Mouse (Mus musculus): ENCODE data around the gene Ccdc69. TPM values are rescaled to one million over a fixed set of nuclear protein-coding genes. Genes with fewer than 3 reads are reported as not detected.
A peak's percentile ranks its signal among the peaks of the same experiment; 100 is the strongest.

The Ccdc69 gene
- polyA plus RNA-seq, 1 experiment from 2014 or later, result 1.9 TPM

DNA sequence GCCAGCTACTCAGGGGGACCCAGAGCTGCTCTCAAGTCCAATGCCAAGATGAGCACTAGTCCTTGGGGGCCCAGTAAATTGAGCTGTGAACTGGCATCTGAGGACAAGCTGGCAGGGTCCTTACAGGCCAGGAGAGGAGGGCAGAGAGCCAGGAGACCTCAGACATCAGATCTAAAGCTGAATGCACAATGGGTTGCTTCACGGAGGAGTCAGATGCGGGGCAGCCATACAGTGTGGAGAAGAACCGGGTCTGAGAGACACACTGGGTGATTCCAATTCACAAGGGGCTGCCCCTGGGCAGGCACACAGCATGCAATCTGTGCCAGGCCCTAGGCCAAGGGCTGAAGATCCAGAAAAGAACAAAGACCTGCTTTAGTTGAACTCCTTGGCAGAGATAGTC, 62.7 kb downstream of the Ccdc69 start:
- no peak overlapping the region for H3K9ac ChIP-seq
- no peak overlapping the region for H3K4me2 ChIP-seq
- H3K4me1 ChIP-seq (ENCODE audit: insufficient read depth), result no peaks in the 10 kb centered on the region
- H3K4me3 ChIP-seq (ENCODE audit: low read depth, low read length), result no peak overlapping the region
- ATAC-seq (ENCODE audit: insufficient read depth) (no peak), DNase-seq (no peak)
- no peaks in the 10 kb centered on the region for H3K9me3 ChIP-seq (ENCODE audit: low read depth, low read length)
- peaks cover 82% of the 10 kb centered on the region for H3K36me3 ChIP-seq (ENCODE audit: insufficient read depth)
- no peaks in the 10 kb centered on the region for H3K27me3 ChIP-seq (ENCODE audit: insufficient read depth, low read length)
- TF ChIP-seq CTCF (IDR thresholded peaks at IDR 0.05; ENCODE audit: low read depth), result no peak
- H3K27ac ChIP-seq (ENCODE audit: low read depth), result 0 out of 2 replicates have a peak overlapping the region, but pooled peaks have one; percentile 26
- WGBS, result 79% methylated on average over 3 of the region's 3 CpGs

GRCm38 (mm10) chr11:55013802-55014201, 64.1 kb downstream of the Ccdc69 start:
- no peaks in the 10 kb centered on the region for H3K27me3 ChIP-seq (ENCODE audit: insufficient read depth, low read length)
- H3K36me3 ChIP-seq (ENCODE audit: insufficient read depth), result peaks cover 82% of the 10 kb centered on the region
- WGBS, result 74% methylated on average over 6 of the region's 6 CpGs
- no peak for DNase-seq
- H3K9me3 ChIP-seq (ENCODE audit: low read depth, low read length), result no peaks in the 10 kb centered on the region
- H3K4me3 ChIP-seq (ENCODE audit: low read depth, low read length), result no peak overlapping the region
- H3K4me2 ChIP-seq, result no peak overlapping the region
- no peak for ATAC-seq (ENCODE audit: insufficient read depth)
- no peak for TF ChIP-seq CTCF (IDR thresholded peaks at IDR 0.05; ENCODE audit: low read depth)
- H3K27ac ChIP-seq (ENCODE audit: low read depth), result no peak overlapping the region
- H3K4me1 ChIP-seq (ENCODE audit: insufficient read depth), result no peaks in the 10 kb centered on the region
- H3K9ac ChIP-seq, result no peak overlapping the region

DNA sequence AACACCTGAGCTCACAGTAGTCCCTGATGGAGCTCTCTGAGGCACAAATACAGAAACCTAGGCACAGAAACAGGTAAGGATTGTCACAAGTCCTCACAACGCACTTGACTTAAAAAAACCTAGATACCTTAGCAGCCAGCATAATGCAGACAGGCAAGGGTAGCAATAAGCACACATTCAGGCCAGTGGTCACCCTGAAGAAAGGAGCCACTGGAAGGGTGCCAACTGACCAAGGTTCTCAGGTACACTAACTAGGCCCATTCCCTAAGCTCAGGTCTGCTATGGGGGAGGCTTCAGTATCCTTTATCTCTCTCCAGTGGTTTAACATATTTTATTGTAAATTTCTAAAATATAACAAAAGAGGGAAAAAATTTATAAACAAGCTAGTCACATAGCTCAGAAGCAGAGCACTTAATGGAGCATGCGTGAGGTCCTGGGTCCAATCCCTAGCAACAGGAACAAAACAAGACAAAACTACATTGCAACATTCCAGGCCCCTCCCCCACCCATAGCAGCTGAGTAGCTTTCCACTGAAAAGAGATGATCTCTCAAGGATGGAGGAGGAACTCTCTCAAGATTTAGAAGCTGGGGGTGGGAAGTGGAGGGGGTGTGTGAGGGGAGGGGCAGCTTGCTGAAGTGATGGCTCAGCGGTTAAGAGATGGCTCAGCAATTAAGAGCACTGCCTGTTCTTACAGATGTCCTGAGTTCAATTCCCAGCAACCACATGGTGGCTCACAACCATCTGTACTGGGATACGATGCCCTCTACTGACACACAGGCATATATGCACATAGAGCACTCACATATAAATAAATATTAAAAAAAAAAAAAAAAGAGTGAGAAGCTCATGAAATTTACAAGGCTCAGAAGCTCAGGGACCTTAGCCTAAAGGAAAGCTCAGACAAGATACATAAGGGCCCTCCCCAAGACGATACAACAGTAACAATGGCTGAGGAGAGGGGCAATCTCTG, 65.1 kb downstream of the Ccdc69 start:
- H3K4me2 ChIP-seq, result no peak overlapping the region
- H3K9ac ChIP-seq, result no peak overlapping the region
- 76% methylated on average over 5 of the region's 5 CpGs for WGBS
- ATAC-seq (ENCODE audit: insufficient read depth) (no peak), DNase-seq (peak; percentile 56)
- H3K27me3 ChIP-seq (ENCODE audit: insufficient read depth, low read length), result no peaks in the 10 kb centered on the region
- H3K36me3 ChIP-seq (ENCODE audit: insufficient read depth), result peaks cover 82% of the 10 kb centered on the region
- no peaks in the 10 kb centered on the region for H3K4me1 ChIP-seq (ENCODE audit: insufficient read depth)
- no peaks in the 10 kb centered on the region for H3K9me3 ChIP-seq (ENCODE audit: low read depth, low read length)
- no peak overlapping the region for H3K4me3 ChIP-seq (ENCODE audit: low read depth, low read length)
- no peak overlapping the region for H3K27ac ChIP-seq (ENCODE audit: low read depth)
- peak; percentile 42 for TF ChIP-seq CTCF (IDR thresholded peaks at IDR 0.05; ENCODE audit: low read depth)

DNA sequence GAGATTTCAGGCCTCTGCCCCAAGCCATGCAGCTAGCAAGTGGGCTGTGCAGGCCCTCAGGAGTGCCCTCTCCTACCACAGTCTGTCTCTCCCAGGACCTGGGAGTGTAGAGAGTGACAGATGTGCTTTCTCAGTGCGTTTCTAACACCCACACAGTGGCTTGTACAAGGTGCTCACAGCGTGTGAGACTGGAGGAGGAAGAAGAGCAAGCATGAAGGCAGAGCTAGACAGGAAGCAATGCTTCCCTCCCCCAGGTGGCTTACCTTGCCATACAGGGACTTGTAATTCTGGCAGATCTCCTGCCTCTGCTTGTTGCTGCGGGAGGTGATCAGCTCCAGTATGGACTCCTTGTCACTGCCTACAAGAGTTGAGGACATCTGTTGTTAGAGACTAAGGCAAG, 66.5 kb downstream of the Ccdc69 start:
- peaks cover 96% of the 10 kb centered on the region for H3K36me3 ChIP-seq (ENCODE audit: insufficient read depth)
- H3K9me3 ChIP-seq (ENCODE audit: low read depth, low read length), result no peaks in the 10 kb centered on the region
- WGBS, result 77% methylated on average over 3 of the region's 3 CpGs
- no peak overlapping the region for H3K9ac ChIP-seq
- no peak overlapping the region for H3K4me3 ChIP-seq (ENCODE audit: low read depth, low read length)
- no peak overlapping the region for H3K4me2 ChIP-seq
- DNase-seq, result no peak
- ATAC-seq (ENCODE audit: insufficient read depth), result no peak
- no peaks in the 10 kb centered on the region for H3K27me3 ChIP-seq (ENCODE audit: insufficient read depth, low read length)
- H3K27ac ChIP-seq (ENCODE audit: low read depth), result no peak overlapping the region
- no peaks in the 10 kb centered on the region for H3K4me1 ChIP-seq (ENCODE audit: insufficient read depth)
- TF ChIP-seq CTCF (IDR thresholded peaks at IDR 0.05; ENCODE audit: low read depth), result no peak

DNA sequence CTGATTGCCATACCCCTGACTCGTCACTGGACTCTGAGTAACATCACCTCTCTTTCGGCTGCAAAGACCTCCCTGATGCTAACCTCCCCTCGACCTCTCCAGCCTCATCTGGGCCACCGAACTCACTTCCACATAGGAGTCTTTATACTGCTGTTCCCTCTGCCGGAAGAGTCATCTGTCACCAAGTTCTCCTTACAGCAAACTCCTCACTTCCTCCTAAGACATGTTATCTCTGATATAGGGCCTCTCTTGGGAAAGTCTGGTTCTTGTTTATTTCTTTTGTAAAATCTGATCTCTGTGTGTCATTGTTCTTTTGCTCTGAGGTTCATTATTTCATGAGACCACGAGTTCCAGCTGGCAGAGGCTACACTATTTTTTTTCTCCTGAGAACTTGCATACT, 69.7 kb downstream of the Ccdc69 start:
- no peaks in the 10 kb centered on the region for H3K4me1 ChIP-seq (ENCODE audit: insufficient read depth)
- DNase-seq (no peak), ATAC-seq (ENCODE audit: insufficient read depth) (no peak)
- H3K27ac ChIP-seq (ENCODE audit: low read depth), result no peak overlapping the region
- peaks cover 100% of the 10 kb centered on the region for H3K36me3 ChIP-seq (ENCODE audit: insufficient read depth)
- no peak overlapping the region for H3K4me2 ChIP-seq
- H3K4me3 ChIP-seq (ENCODE audit: low read depth, low read length), result no peak overlapping the region
- TF ChIP-seq CTCF (IDR thresholded peaks at IDR 0.05; ENCODE audit: low read depth), result no peak
- WGBS, result 52% methylated on average over 6 of the region's 6 CpGs
- H3K27me3 ChIP-seq (ENCODE audit: insufficient read depth, low read length), result no peaks in the 10 kb centered on the region
- H3K9me3 ChIP-seq (ENCODE audit: low read depth, low read length), result no peaks in the 10 kb centered on the region
- no peak overlapping the region for H3K9ac ChIP-seq

- Histone ChIP-seq H3K4me3 (ENCODE audit: low read depth, low read length) (no peak overlapping the region), H3K9ac (no peak overlapping the region), H3K27me3 (ENCODE audit: insufficient read depth, low read length) (no peaks in the 10 kb centered on the region), H3K27ac (ENCODE audit: low read depth) (no peak overlapping the region), H3K9me3 (ENCODE audit: low read depth, low read length) (no peaks in the 10 kb centered on the region; the same call in 1 of the 2 replicates), H3K4me1 (ENCODE audit: insufficient read depth) (no peaks in the 10 kb centered on the region), H3K36me3 (ENCODE audit: insufficient read depth) (peaks cover 97% of the 10 kb centered on the region), H3K4me2 (no peak overlapping the region)
- DNase-seq (no peak), ATAC-seq (ENCODE audit: insufficient read depth) (no peak)
- TF ChIP-seq CTCF (IDR thresholded peaks at IDR 0.05; ENCODE audit: low read depth), result peak; percentile 27; the same call in 1 of the 2 replicates
- 79% methylated on average over 5 of the region's 5 CpGs for WGBS
Measured at GRCm38 (mm10) chr11:55005684-55006083, 72.2 kb downstream of the Ccdc69 start.

GRCm38 (mm10) chr11:55004970-55005502, 72.9 kb downstream of the Ccdc69 start:
- H3K9ac ChIP-seq, result no peak overlapping the region
- H3K4me2 ChIP-seq, result no peak overlapping the region
- peaks cover 97% of the 10 kb centered on the region for H3K36me3 ChIP-seq (ENCODE audit: insufficient read depth)
- ATAC-seq (ENCODE audit: insufficient read depth), result no peak
- H3K27me3 ChIP-seq (ENCODE audit: insufficient read depth, low read length), result no peaks in the 10 kb centered on the region
- H3K9me3 ChIP-seq (ENCODE audit: low read depth, low read length), result no peaks in the 10 kb centered on the region; the same call in 1 of the 2 replicates
- H3K4me1 ChIP-seq (ENCODE audit: insufficient read depth), result no peaks in the 10 kb centered on the region
- TF ChIP-seq CTCF (IDR thresholded peaks at IDR 0.05; ENCODE audit: low read depth), result no peak
- no peak overlapping the region for H3K4me3 ChIP-seq (ENCODE audit: low read depth, low read length)
- no peak overlapping the region for H3K27ac ChIP-seq (ENCODE audit: low read depth)
- 82% methylated on average over 7 of the region's 7 CpGs for WGBS
- DNase-seq, result no peak

Other genes starting within 250 kb of the Ccdc69 start
- gene Lyrm7, start 217.2 kb downstream of the Ccdc69 start, polyA plus RNA-seq (2014; fragmentation: Nextera tagmentation; extraction: Ambion mirVana), result 7.9 and 8.0 TPM in 2 replicates
- 690 and 743 TPM in 2 replicates for gene Hint1, start 211.7 kb downstream of the Ccdc69 start, polyA plus RNA-seq (2014; fragmentation: Nextera tagmentation; extraction: Ambion mirVana)
- gene Gpx3, start 175.7 kb downstream of the Ccdc69 start, polyA plus RNA-seq (2014; fragmentation: Nextera tagmentation; extraction: Ambion mirVana), result 144 and 164 TPM in 2 replicates
- gene Tnip1, start 115.2 kb downstream of the Ccdc69 start, polyA plus RNA-seq (2014; fragmentation: Nextera tagmentation; extraction: Ambion mirVana), result 13.2 and 14.3 TPM in 2 replicates
- 406 and 411 TPM in 2 replicates for gene Anxa6, start 44.7 kb downstream of the Ccdc69 start, polyA plus RNA-seq (2014; fragmentation: Nextera tagmentation; extraction: Ambion mirVana)
- gene Gm2a, start 20.0 kb upstream of the Ccdc69 start, polyA plus RNA-seq (2014; fragmentation: Nextera tagmentation; extraction: Ambion mirVana), result 15.4 and 18.4 TPM in 2 replicates
- not detected in 2 replicates for gene Slc36a3, start 73.6 kb upstream of the Ccdc69 start, polyA plus RNA-seq (2014; fragmentation: Nextera tagmentation; extraction: Ambion mirVana)
- gene Slc36a2, start 106.9 kb upstream of the Ccdc69 start, polyA plus RNA-seq (2014; fragmentation: Nextera tagmentation; extraction: Ambion mirVana), result 1.1 and 1.2 TPM in 2 replicates
- gene Slc36a1, start 126.2 kb upstream of the Ccdc69 start, polyA plus RNA-seq (2014; fragmentation: Nextera tagmentation; extraction: Ambion mirVana), result 1.9 and 2.4 TPM in 2 replicates

All from lung, embryonic 14.5 days (tissue).